Mouse (Mus musculus) granulocyte monocyte progenitor cell, adult 5-6 weeks (primary cell): ENCODE measurements around the gene Wapl. TPM values are rescaled to one million over a fixed set of nuclear protein-coding genes. Genes with fewer than 3 reads are reported as not detected.
A peak's percentile ranks its signal among the peaks of the same experiment; 100 is the strongest.

Experiments
- ATAC-seq: replicated peaks from 2 replicates; pipeline ENCODE4 v1.8.0; 2016; ENCODE audit warnings: mild to moderate bottlenecking, moderate TSS enrichment, inconsistent platforms; ENCODE audit not compliant: poor library complexity, severe bottlenecking
- total RNA-seq, 2 experiments: library from RNA; stranded (forward) in 1 of 2; stranded (reverse) in 1 of 2; fragments of 200-712, 200-1000 nt in 1 of 2; fragments of >200 nt in 1 of 2; fragmentation: Nextera tagmentation in 1 of 2; gene quantifications; 2 replicates each; pipeline ENCODE4 v1.2.3; 2014 to 2017

The Wapl gene
- total RNA-seq, 2 experiments from 2014 or later: 56.4 to 111 TPM

DNA sequence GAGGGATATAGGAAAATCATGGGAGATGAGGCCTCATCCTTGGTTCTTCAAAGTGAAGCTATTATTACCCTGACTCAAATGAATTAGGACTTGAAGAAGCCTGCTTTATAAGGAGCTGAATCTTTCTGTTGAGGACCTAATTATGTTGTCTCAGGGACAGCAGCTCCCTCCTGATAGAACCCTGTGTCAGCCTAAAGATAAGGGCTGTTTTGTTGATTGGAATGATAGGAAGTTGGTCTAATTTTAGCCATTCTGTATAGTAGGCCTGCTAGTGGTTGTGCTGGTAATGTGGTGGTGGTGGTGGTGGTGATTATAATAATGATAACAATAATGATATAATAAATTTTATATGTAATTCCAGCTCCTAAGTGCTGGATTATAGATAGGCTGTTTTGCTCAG, 11.3 kb downstream of the Wapl start:
- ATAC-seq: no peak

GRCm38 (mm10) chr14:34693970-34694369, 20.2 kb downstream of the Wapl start:
- no peak for ATAC-seq

DNA sequence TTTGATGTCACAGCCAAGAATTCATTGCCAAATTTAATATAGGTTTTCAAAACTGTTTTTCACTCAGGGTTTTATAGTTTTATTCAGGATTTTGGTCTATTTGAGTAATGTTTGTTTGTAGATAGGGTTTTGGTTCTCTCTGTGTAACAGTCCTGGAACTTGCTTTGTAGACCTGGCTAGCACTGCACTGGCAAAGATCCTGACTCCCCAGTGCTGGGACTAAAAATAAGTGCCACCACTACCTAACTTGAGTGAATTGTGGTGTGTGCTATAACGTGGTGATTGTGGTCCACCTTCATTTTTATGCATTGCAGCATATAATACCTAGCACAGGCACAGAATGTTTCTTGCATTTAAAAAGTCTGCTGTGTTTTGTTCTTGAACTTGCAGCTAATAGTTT, 23.6 kb downstream of the Wapl start:
- ATAC-seq: no peak

GRCm38 (mm10) chr14:34710209-34710608, 36.5 kb downstream of the Wapl start:
- ATAC-seq: no peak

- no peak for ATAC-seq
These were observed 38.3 kb downstream of the Wapl start for GRCm38 (mm10) chr14:34712027-34712426.

GRCm38 (mm10) chr14:34712857-34713256, 39.1 kb downstream of the Wapl start:
- ATAC-seq: no peak

GRCm38 (mm10) chr14:34718150-34718549, 44.4 kb downstream of the Wapl start:
- no peak for ATAC-seq

- ATAC-seq: no peak
These were observed 54.0 kb downstream of the Wapl start for GRCm38 (mm10) chr14:34727709-34728108.

GRCm38 (mm10) chr14:34735405-34735804, 61.7 kb downstream of the Wapl start:
- no peak for ATAC-seq

- ATAC-seq: no peak
These were observed 71.7 kb downstream of the Wapl start for GRCm38 (mm10) chr14:34745401-34745800.

DNA sequence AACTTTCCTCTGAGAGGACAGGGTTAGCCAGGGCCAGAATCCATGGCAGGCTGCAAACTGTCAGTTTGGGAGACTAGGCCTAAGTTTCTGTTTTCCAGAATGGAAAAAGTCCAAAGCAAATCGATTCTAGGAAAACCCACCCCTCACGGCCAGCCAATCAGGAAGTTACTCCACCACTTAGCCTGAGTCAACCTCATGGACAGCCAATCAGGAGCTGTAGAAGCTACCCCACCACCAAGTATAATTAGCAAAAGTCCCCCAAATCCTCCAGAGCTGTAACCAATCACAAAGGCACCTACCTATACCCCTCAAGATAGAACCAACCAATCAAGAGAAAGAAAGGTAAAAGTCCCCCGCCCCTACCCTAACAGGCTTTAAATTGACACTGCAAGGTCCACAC, 82.0 kb downstream of the Wapl start:
- no peak for ATAC-seq

GRCm38 (mm10) chr14:34759938-34760337, 86.2 kb downstream of the Wapl start:
- no peak for ATAC-seq

DNA sequence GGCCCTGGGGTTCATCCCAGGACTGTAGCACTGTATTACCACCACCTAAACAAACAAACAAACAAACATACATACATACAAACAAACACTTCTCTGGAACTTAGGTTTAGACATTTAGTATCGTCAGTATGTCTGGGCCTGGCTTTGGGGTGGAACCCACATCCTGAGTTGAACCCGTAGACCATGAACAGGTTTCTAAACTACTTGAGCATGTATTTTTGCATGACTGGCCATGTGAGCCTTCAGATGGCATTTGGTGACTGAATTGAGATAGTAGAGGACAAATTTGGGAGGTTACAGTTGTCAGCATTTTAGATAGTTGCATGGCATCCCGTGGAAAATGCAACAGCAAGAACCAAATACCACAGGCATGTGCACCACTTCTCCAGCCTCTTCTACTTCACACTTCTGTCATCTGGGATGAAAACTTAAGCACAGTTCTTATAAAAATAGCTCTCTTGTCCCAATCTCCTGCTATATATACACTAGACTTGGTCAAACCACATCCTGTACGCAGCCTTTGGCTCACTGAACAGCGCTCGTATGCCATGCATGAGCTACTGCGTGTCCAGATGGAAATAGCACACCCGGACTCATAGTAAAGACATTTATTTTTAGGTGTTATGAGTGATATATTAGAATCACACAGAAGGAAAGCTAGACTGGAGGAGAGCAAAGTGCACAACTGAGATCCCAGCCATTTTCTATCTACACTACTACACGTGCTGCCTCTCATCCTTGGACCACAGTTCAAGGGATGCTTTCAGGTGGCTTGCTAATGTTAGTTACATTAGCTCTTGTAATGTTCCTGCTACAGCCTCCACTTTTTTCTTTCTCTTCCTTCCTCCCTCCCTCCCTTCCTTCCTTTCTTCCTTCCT, 87.6 kb downstream of the Wapl start:
- no peak for ATAC-seq

DNA sequence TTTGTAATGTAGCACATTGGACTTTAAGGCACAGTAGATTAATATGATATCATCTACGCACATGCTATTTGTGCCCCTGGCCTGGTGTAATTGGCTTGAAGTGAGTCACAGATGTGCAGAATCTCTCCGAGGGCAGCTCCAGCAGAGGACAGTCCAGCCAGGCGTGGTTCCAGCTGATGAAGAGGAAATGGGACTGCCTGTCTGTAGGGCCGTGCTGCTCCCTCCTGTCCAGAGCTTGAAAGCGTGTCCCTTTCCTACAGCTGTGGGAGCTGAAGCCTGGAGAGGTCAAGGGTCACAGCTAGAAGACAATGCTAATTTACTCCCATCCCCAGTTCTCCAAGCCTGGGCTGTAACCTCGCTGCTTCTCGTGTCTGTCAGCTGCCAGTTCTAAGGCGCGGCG, 89.0 kb downstream of the Wapl start:
- no peak; the same call in 1 of the 2 replicates for ATAC-seq

- no peak for ATAC-seq
These were observed 90.2 kb downstream of the Wapl start for GRCm38 (mm10) chr14:34763771-34764539.

GRCm38 (mm10) chr14:34764908-34765307, 91.2 kb downstream of the Wapl start:
- ATAC-seq: no peak

DNA sequence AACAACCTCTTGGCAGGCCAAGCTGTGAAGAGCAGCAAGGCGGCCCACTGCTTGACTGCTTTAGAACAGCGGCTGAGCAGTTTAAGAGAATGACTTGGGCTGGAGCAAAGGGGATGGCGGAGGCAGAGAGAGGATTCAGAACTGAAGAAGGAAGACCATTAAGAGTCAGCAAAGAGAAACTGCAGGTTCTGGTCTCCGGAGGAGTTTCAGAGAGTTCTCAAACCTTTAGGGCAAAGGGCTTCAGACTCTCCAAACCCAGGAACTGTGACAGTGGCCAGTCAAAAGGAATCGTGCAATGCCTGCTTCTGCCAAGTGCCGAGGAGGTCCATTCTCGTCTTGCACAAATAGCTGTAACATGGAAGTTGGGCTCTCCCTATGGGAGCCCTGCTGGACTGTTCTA, 91.7 kb downstream of the Wapl start:
- no peak for ATAC-seq

- no peak for ATAC-seq
These were observed 92.5 kb downstream of the Wapl start for GRCm38 (mm10) chr14:34766181-34766580.

- ATAC-seq: peak; percentile 70
These were observed 94.6 kb downstream of the Wapl start for GRCm38 (mm10) chr14:34768373-34768772.

DNA sequence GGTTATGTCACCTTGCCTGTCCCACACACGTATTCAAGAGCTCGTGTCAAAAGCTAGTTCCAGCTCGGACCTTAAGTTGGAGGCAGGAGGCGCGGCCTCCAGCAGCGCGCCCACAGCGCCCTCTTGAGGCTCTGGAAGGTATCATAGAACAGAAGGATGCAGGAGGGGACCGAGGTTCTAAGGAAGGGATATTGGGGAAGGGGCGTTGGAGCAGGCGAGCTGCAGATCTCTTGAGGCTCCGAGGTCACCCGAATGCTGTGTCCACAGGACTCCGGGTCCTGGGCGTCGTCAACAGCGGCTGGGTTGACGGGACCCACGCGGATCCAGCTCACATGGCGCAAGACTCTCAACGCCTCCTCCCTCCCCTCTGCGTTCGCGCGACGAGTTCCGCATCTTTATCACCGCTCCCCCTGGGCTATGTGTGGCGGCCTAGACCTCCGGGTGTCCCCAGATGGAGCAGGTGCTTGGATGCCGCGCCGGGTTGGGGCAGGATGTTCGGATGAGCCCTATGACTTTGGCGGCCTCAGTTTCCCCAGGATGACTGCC, 95.4 kb downstream of the Wapl start:
- ATAC-seq: peak; percentile 72

- ATAC-seq: peak; percentile 33
These were observed 95.9 kb downstream of the Wapl start for GRCm38 (mm10) chr14:34769567-34770158.
